Mouse (Mus musculus) CH12.LX (cell line): ENCODE measurements at regions not wholly inside any gene's neighbourhood (a gene's known extent, or its start where the extent isn't known, plus 50 kb on each side); places are given as distances from the start of the nearest gene placed in this dataset.

Source experiments
- CTCF ChIP-seq, 2 experiments: IDR thresholded peaks in 1 of 2; conservative IDR thresholded peaks in 1 of 2; 2 replicates each; pipeline ENCODE4 v1.5.1; 2011 to 2012; ENCODE audit warnings: low read depth in 2 of 2, low read length in 2 of 2, improper control_type of control experiment in 1 of 2, inconsistent platforms in 1 of 2, mild to moderate bottlenecking in 1 of 2, moderate library complexity in 1 of 2
- EP300 ChIP-seq: IDR thresholded peaks from 2 replicates; pipeline ENCODE4 v1.6.1; 2011; ENCODE audit warnings: low read length, improper control_type of control experiment
- IRF4 ChIP-seq: IDR thresholded peaks from 2 replicates; pipeline ENCODE4 v1.6.1; 2014; ENCODE audit warnings: low read depth, mild to moderate bottlenecking, inconsistent platforms, low read length, improper control_type of control experiment
- MAX ChIP-seq: IDR thresholded peaks from 2 replicates; pipeline ENCODE4 v1.6.1; 2011; ENCODE audit warnings: low read length, improper control_type of control experiment
- MEF2A ChIP-seq: IDR thresholded peaks from 2 replicates; pipeline ENCODE4 v1.6.1; 2014; ENCODE audit warnings: low read depth, mild to moderate bottlenecking, inconsistent platforms, low read length, improper control_type of control experiment, borderline replicate concordance
- MXI1 ChIP-seq: IDR thresholded peaks from 2 replicates; pipeline ENCODE4 v1.6.1; 2011; ENCODE audit warnings: mild to moderate bottlenecking, low read depth, low read length, improper control_type of control experiment
- MYC ChIP-seq: IDR thresholded peaks from 2 replicates; pipeline ENCODE4 v1.6.1; 2011; ENCODE audit warnings: low read depth, mild to moderate bottlenecking, improper control_type of control experiment, low read length
- PAX5 ChIP-seq: IDR thresholded peaks from 2 replicates; pipeline ENCODE4 v1.6.1; 2012; ENCODE audit warnings: low read length, inconsistent platforms, mixed read lengths
- POLR2A ChIP-seq: IDR thresholded peaks from 2 replicates; pipeline ENCODE4 v1.6.1; 2011; ENCODE audit warnings: low read depth, mild to moderate bottlenecking, improper control_type of control experiment, low read length
- TCF12 ChIP-seq: IDR thresholded peaks from 2 replicates; pipeline ENCODE4 v1.6.1; 2014; ENCODE audit warnings: low read depth, mild to moderate bottlenecking, inconsistent platforms, low read length, improper control_type of control experiment
- UBTF ChIP-seq: IDR thresholded peaks from 2 replicates; pipeline ENCODE4 v1.6.1; 2012; ENCODE audit warnings: low read depth, mild to moderate bottlenecking, inconsistent platforms, low read length, improper control_type of control experiment, moderate library complexity
- ZNF384 ChIP-seq: IDR thresholded peaks from 2 replicates; pipeline ENCODE4 v1.6.1; 2012; ENCODE audit warnings: low read depth, low read length, improper control_type of control experiment, inconsistent platforms

- TF ChIP-seq IRF4 (no peak), POLR2A (no peak), MEF2A (no peak), CTCF (conservative IDR thresholded peaks at IDR 0.05 in 1 of 2, IDR thresholded peaks at IDR 0.05 in 1 of 2; ENCODE audit: low read depth in 2 of 2, low read length in 2 of 2) (no peak), MYC (no peak), MAX (no peak), ZNF384 (no peak), UBTF (no peak), MXI1 (no peak), PAX5 (no peak), TCF12 (no peak), EP300 (no peak)
Measured at GRCm38 (mm10) chr10:123929955-123930354, 666.2 kb downstream of the Fam19a2 start.
